Mouse (Mus musculus) midbrain, embryonic 14.5 days (tissue): ENCODE data around the gene Actr8. TPM values are rescaled to one million over a fixed set of nuclear protein-coding genes. Genes with fewer than 3 reads are reported as not detected.

Experiments
- ATAC-seq: fragments of 200-750 bp; cut with Nextera tagmentation; 2 replicates; pipeline ENCODE4 v1.8.0; 2017; ENCODE audit warnings: moderate number of reproducible peaks, moderate library complexity; ENCODE audit not compliant: low FRiP score, low TSS enrichment
- DNase-seq: peaks from one replicate; pipeline ENCODE4 v3.0.0-alpha.2; 2015
- H3K27ac ChIP-seq: fragments of 300-500 bp; sonication (generic); replicated peaks from 2 replicates; pipeline ENCODE4 v1.5.1; 2014; ENCODE audit warnings: mild to moderate bottlenecking, low read depth, low read length, moderate library complexity
- H3K27me3 ChIP-seq: fragments of 300-500 bp; sonication (generic); 2 replicates; pipeline ENCODE4 v1.6.1; 2014; ENCODE audit warnings: low read length, control low read depth, mixed read lengths; ENCODE audit not compliant: control insufficient read depth, insufficient read depth
- H3K36me3 ChIP-seq: fragments of 300-500 bp; sonication (generic); 2 replicates; pipeline ENCODE4 v1.6.1; 2014; ENCODE audit warnings: low read length, control low read depth; ENCODE audit not compliant: control insufficient read depth, insufficient read depth
- H3K4me1 ChIP-seq: fragments of 300-500 bp; sonication (generic); 2 replicates; pipeline ENCODE4 v1.6.1; 2014; ENCODE audit warnings: mild to moderate bottlenecking, antibody characterized with exemption, low read length, control low read depth; ENCODE audit not compliant: control insufficient read depth, insufficient read depth
- H3K4me2 ChIP-seq: fragments of 300-500 bp; sonication (generic); 2 replicates; pipeline ENCODE4 v1.6.1; 2014; ENCODE audit warnings: mild to moderate bottlenecking, low read length, moderate library complexity
- H3K4me3 ChIP-seq: fragments of 300-500 bp; sonication (generic); replicated peaks from 2 replicates; pipeline ENCODE4 v1.5.1; 2014; ENCODE audit warnings: low read depth, low read length
- H3K9ac ChIP-seq: fragments of 300-500 bp; sonication (generic); replicated peaks from 2 replicates; pipeline ENCODE4 v1.6.1; 2014; ENCODE audit warnings: mild to moderate bottlenecking, low read length, moderate library complexity
- H3K9me3 ChIP-seq: fragments of 300-500 bp; sonication (generic); 2 replicates; pipeline ENCODE4 v1.6.1; 2016; ENCODE audit warnings: low read length, control low read depth, mixed read lengths; ENCODE audit not compliant: control insufficient read depth
- WGBS: fragments of 180-500 bp; shearing (Covaris S2); extraction: QIAGEN DNeasy Blood & Tissue Kit; methylation state at CpG from one replicate; pipeline ENCODE4 v1.1.7; 2014; 5-methylcytosine and 5-hydroxymethylcytosine counted together
- polyA plus RNA-seq: library from polyadenylated mRNA; unstranded; fragments of >200 nt; fragmentation: Nextera tagmentation; extraction: Ambion mirVana; gene quantifications from 2 replicates; pipeline ENCODE4 v1.2.1, GENCODE M21; 2014

Gene Actr8
- polyA plus RNA-seq, 1 experiment from 2014 or later: 63.8 TPM

- 92% methylated on average over 6 of the region's 6 CpGs for WGBS
- Histone ChIP-seq H3K4me3 (no peak overlapping the region), H3K4me2 (no peak overlapping the region), H3K27me3 (no peaks in the 10 kb centered on the region), H3K9me3 (no peaks in the 10 kb centered on the region), H3K4me1 (no peaks in the 10 kb centered on the region), H3K27ac (no peak overlapping the region), H3K9ac (no peak overlapping the region), H3K36me3 (no peaks in the 10 kb centered on the region)
- ATAC-seq (no peak), DNase-seq (no peak)
These were observed 40.7 kb downstream of the Actr8 start for GRCm38 (mm10) chr14:30018846-30019245.

- Histone ChIP-seq H3K9me3 (no peaks in the 10 kb centered on the region), H3K27ac (no peak overlapping the region), H3K27me3 (no peaks in the 10 kb centered on the region), H3K9ac (no peak overlapping the region), H3K4me1 (no peaks in the 10 kb centered on the region), H3K36me3 (no peaks in the 10 kb centered on the region), H3K4me2 (no peak overlapping the region), H3K4me3 (no peak overlapping the region)
- DNase-seq (no peak), ATAC-seq (no peak)
- 95% methylated on average over 8 of the region's 8 CpGs for WGBS
These were observed 41.2 kb downstream of the Actr8 start for GRCm38 (mm10) chr14:30019375-30019774.

- Histone ChIP-seq H3K27ac (no peak overlapping the region), H3K4me2 (no peak overlapping the region), H3K9ac (no peak overlapping the region), H3K4me3 (no peak overlapping the region), H3K36me3 (no peaks in the 10 kb centered on the region), H3K4me1 (no peaks in the 10 kb centered on the region), H3K27me3 (no peaks in the 10 kb centered on the region), H3K9me3 (no peaks in the 10 kb centered on the region)
- ATAC-seq: no peak
- 36% methylated on average over 9 of the region's 9 CpGs for WGBS
- no peak for DNase-seq
These were observed 41.8 kb downstream of the Actr8 start for GRCm38 (mm10) chr14:30019792-30020575.

- no peaks in the 10 kb centered on the region for H3K27me3 ChIP-seq
- H3K36me3 ChIP-seq: no peaks in the 10 kb centered on the region
- H3K9ac ChIP-seq: no peak overlapping the region
- H3K4me3 ChIP-seq: no peak overlapping the region
- ATAC-seq (no peak), DNase-seq (no peak)
- H3K9me3 ChIP-seq: no peaks in the 10 kb centered on the region
- H3K4me2 ChIP-seq: no peak overlapping the region
- H3K27ac ChIP-seq: no peak overlapping the region
- no peaks in the 10 kb centered on the region for H3K4me1 ChIP-seq
- WGBS: 96% methylated on average over 6 of the region's 6 CpGs
These were observed 44.3 kb downstream of the Actr8 start for GRCm38 (mm10) chr14:30022471-30022870.

GRCm38 (mm10) chr14:30024387-30024786 lies 46.2 kb downstream of the Actr8 start:
- no peak overlapping the region for H3K9ac ChIP-seq
- H3K36me3 ChIP-seq: no peaks in the 10 kb centered on the region
- no peaks in the 10 kb centered on the region for H3K4me1 ChIP-seq
- DNase-seq: no peak
- no peak for ATAC-seq
- WGBS: 72% methylated on average over 7 of the region's 7 CpGs
- no peaks in the 10 kb centered on the region for H3K27me3 ChIP-seq
- H3K9me3 ChIP-seq: no peaks in the 10 kb centered on the region
- no peak overlapping the region for H3K4me3 ChIP-seq
- H3K27ac ChIP-seq: no peak overlapping the region
- H3K4me2 ChIP-seq: no peak overlapping the region

- Histone ChIP-seq H3K4me3 (no peak overlapping the region), H3K36me3 (no peaks in the 10 kb centered on the region), H3K9me3 (no peaks in the 10 kb centered on the region), H3K4me1 (no peaks in the 10 kb centered on the region), H3K4me2 (no peak overlapping the region), H3K9ac (no peak overlapping the region), H3K27me3 (no peaks in the 10 kb centered on the region), H3K27ac (no peak overlapping the region)
- DNase-seq: no peak
- ATAC-seq: no peak
- 41% methylated on average over 2 of the region's 2 CpGs for WGBS
These were observed 49.2 kb downstream of the Actr8 start for GRCm38 (mm10) chr14:30027378-30027777.

GRCm38 (mm10) chr14:30033405-30033804 lies 55.3 kb downstream of the Actr8 start:
- ATAC-seq: no peak
- Histone ChIP-seq H3K4me3 (no peak overlapping the region), H3K9me3 (no peaks in the 10 kb centered on the region), H3K9ac (no peak overlapping the region), H3K4me1 (no peaks in the 10 kb centered on the region), H3K27ac (no peak overlapping the region), H3K27me3 (no peaks in the 10 kb centered on the region), H3K36me3 (no peaks in the 10 kb centered on the region), H3K4me2 (no peak overlapping the region)
- no peak for DNase-seq
- WGBS: 66% methylated on average over 8 of the region's 8 CpGs

GRCm38 (mm10) chr14:30038431-30038830 lies 60.3 kb downstream of the Actr8 start:
- ATAC-seq: no peak
- no peaks in the 10 kb centered on the region for H3K4me1 ChIP-seq
- 0 out of 2 replicates have a peak, but pooled peaks cover 3% of the 10 kb centered on the region for H3K36me3 ChIP-seq
- H3K4me2 ChIP-seq: no peak overlapping the region
- 91% methylated on average over 18 of the region's 18 CpGs for WGBS
- no peak for DNase-seq
- no peak overlapping the region for H3K4me3 ChIP-seq
- no peaks in the 10 kb centered on the region for H3K27me3 ChIP-seq
- no peaks in the 10 kb centered on the region for H3K9me3 ChIP-seq
- no peak overlapping the region for H3K27ac ChIP-seq
- no peak overlapping the region for H3K9ac ChIP-seq

GRCm38 (mm10) chr14:30039413-30039812 lies 61.3 kb downstream of the Actr8 start:
- no peaks in the 10 kb centered on the region for H3K27me3 ChIP-seq
- H3K9ac ChIP-seq: no peak overlapping the region
- no peak overlapping the region for H3K4me3 ChIP-seq
- H3K27ac ChIP-seq: no peak overlapping the region
- no peak overlapping the region for H3K4me2 ChIP-seq
- 0 out of 2 replicates have a peak, but pooled peaks cover 3% of the 10 kb centered on the region for H3K36me3 ChIP-seq
- ATAC-seq: no peak
- no peak for DNase-seq
- no peaks in the 10 kb centered on the region for H3K9me3 ChIP-seq
- 84% methylated on average over 4 of the region's 4 CpGs for WGBS
- H3K4me1 ChIP-seq: no peaks in the 10 kb centered on the region
